Mouse (Mus musculus) CH12.LX (cell line): Measurements from ENCODE around the gene Plekha5.

Experiments
- CTCF ChIP-seq, 2 experiments: IDR thresholded peaks in 1 of 2; conservative IDR thresholded peaks in 1 of 2; 2 replicates each; pipeline ENCODE4 v1.5.1; 2011 to 2012; ENCODE audit warnings: low read depth in 2 of 2, low read length in 2 of 2, improper control_type of control experiment in 1 of 2, inconsistent platforms in 1 of 2, mild to moderate bottlenecking in 1 of 2, moderate library complexity in 1 of 2
- POLR2A ChIP-seq: IDR thresholded peaks from 2 replicates; pipeline ENCODE4 v1.6.1; 2011; ENCODE audit warnings: low read depth, mild to moderate bottlenecking, improper control_type of control experiment, low read length
- POLR2AphosphoS2 ChIP-seq: IDR thresholded peaks from 2 replicates; pipeline ENCODE4 v1.6.1; 2011; ENCODE audit warnings: low read depth, low read length, improper control_type of control experiment
- TCF12 ChIP-seq: IDR thresholded peaks from 2 replicates; pipeline ENCODE4 v1.6.1; 2014; ENCODE audit warnings: low read depth, mild to moderate bottlenecking, inconsistent platforms, low read length, improper control_type of control experiment
- USF1 ChIP-seq: IDR thresholded peaks from 2 replicates; pipeline ENCODE4 v1.6.1; 2014; ENCODE audit warnings: low read depth, mild to moderate bottlenecking, inconsistent platforms, low read length, improper control_type of control experiment

DNA sequence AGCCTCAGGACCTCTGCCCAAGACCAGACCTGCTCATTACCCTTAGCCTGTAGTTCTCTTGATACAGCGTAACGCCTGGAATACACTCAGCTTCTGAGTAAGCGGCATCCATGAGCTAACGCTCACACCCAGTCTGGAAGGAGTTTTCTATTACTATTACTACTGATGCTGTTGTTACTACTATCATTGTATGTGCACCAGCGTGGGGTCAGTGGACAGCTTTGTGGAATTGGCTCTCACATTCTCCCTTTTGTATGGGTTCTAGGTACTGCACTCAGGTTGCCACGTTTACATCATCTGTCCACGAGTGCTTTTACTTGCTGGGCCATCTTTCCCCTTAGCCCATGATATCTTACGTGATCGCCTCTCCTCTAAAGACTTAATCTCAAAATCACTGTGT lies 8.5 kb downstream of the Plekha5 start:
- TF ChIP-seq POLR2A (no peak), CTCF (conservative IDR thresholded peaks at IDR 0.05 in 1 of 2, IDR thresholded peaks at IDR 0.05 in 1 of 2; ENCODE audit: low read depth in 2 of 2, low read length in 2 of 2) (no peak), USF1 (no peak), POLR2AphosphoS2 (no peak), TCF12 (no peak)
